Mouse (Mus musculus) liver, embryonic 12.5 days (tissue): Measurements from ENCODE around the gene Fam72a. TPM values are rescaled to one million over a fixed set of nuclear protein-coding genes. Genes with fewer than 3 reads are reported as not detected.
"Not testable (repeated sequence)": the region's sequence is repeated elsewhere in the genome, so short reads cannot be mapped to it uniquely, and the experiment has no call there.

ENCODE experiments used
- ATAC-seq: fragments of 200-750 bp; cut with Nextera tagmentation; 2 replicates; pipeline ENCODE4 v1.8.0; 2017; ENCODE audit warnings: moderate number of reproducible peaks, mild to moderate bottlenecking, moderate library complexity
- H3K27ac ChIP-seq: fragments of 300-500 bp; sonication (generic); 2 replicates; pipeline ENCODE4 v1.5.1; 2016; ENCODE audit warnings: mild to moderate bottlenecking
- H3K27me3 ChIP-seq: fragments of 300-500 bp; sonication (generic); replicated peaks from 2 replicates; pipeline ENCODE4 v1.6.1; 2016; ENCODE audit warnings: mild to moderate bottlenecking, moderate library complexity
- H3K36me3 ChIP-seq: fragments of 300-500 bp; sonication (generic); 2 replicates; pipeline ENCODE4 v1.6.1; 2016; ENCODE audit warnings: mild to moderate bottlenecking, moderate library complexity
- H3K4me1 ChIP-seq: fragments of 300-500 bp; sonication (generic); 2 replicates; pipeline ENCODE4 v1.6.1; 2016
- H3K4me2 ChIP-seq: fragments of 300-500 bp; sonication (generic); 2 replicates; pipeline ENCODE4 v1.6.1; 2016; ENCODE audit warnings: mild to moderate bottlenecking, moderate library complexity
- H3K4me3 ChIP-seq: fragments of 300-500 bp; sonication (generic); 2 replicates; pipeline ENCODE4 v1.5.1; 2016; ENCODE audit warnings: mild to moderate bottlenecking, moderate library complexity
- H3K9ac ChIP-seq: fragments of 300-500 bp; sonication (generic); 2 replicates; pipeline ENCODE4 v1.6.1; 2016; ENCODE audit warnings: mild to moderate bottlenecking, moderate library complexity
- H3K9me3 ChIP-seq: fragments of 300-500 bp; sonication (generic); replicated peaks from 2 replicates; pipeline ENCODE4 v1.6.1; 2016; ENCODE audit warnings: mild to moderate bottlenecking, moderate library complexity
- WGBS: fragments of 180-500 bp; shearing (Covaris S2); methylation state at CpG from one replicate; pipeline ENCODE4 v1.1.7; 2016; ENCODE audit not compliant: insufficient replicate concordance; 5-methylcytosine and 5-hydroxymethylcytosine counted together
- microRNA-seq: library from miRNA; unstranded; fragments of <30 nt; microRNA quantifications from one replicate; pipeline ENCODE4, GENCODE M21; 2017
- polyA plus RNA-seq: library from polyadenylated mRNA; unstranded; fragments of >200 nt; fragmentation: Nextera tagmentation; extraction: Ambion mirVana; gene quantifications from 2 replicates; pipeline ENCODE4 v1.2.1, GENCODE M21; 2016

Gene Fam72a
- polyA plus RNA-seq, 1 experiment from 2014 or later: 3.4 TPM

DNA sequence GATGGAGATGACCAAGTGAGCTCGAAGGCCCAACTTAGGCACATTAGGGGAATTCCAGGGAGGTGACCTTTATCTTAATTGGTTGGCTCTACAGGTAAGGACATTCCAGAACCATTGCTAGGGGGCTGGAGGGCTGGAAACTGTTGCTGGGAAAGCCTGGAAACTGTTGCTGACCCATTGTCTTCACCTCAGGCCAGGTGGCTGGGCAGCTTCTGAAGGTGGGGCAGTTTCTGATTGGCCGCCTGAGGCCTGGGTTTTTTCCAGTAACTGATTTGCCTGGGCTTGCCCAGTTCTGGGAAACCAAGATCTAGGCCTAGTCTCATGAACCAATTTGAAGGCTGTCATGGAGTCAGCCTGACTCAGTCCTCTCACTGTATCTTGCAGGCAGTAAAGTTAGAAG, 34.4 kb downstream of the Fam72a start:
- ATAC-seq: no peak
- WGBS: 65% methylated on average over 2 of the region's 2 CpGs
- Histone ChIP-seq H3K27ac (no peak overlapping the region), H3K4me1 (no peaks in the 10 kb centered on the region), H3K9ac (no peak overlapping the region), H3K4me3 (no peak overlapping the region), H3K9me3 (no peaks in the 10 kb centered on the region), H3K4me2 (no peak overlapping the region), H3K27me3 (peaks cover 8% of the 10 kb centered on the region; the same call in 1 of the 2 replicates), H3K36me3 (no peaks in the 10 kb centered on the region)

GRCm38 (mm10) chr1:131566056-131566455, 38.4 kb downstream of the Fam72a start:
- H3K9me3 ChIP-seq, H3K4me1 ChIP-seq, H3K27ac ChIP-seq, H3K36me3 ChIP-seq, H3K27me3 ChIP-seq, H3K9ac ChIP-seq, H3K4me3 ChIP-seq: not testable (repeated sequence)
- WGBS: 19% methylated on average over 11 of the region's 11 CpGs
- ATAC-seq: peak; percentile 67
- H3K4me2 ChIP-seq: peak overlapping the region; percentile 35

- Histone ChIP-seq H3K4me3 (no peak overlapping the region), H3K27me3 (no peaks in the 10 kb centered on the region), H3K9ac (no peak overlapping the region), H3K4me2 (no peak overlapping the region), H3K9me3 (no peaks in the 10 kb centered on the region), H3K36me3 (no peaks in the 10 kb centered on the region), H3K27ac (no peak overlapping the region), H3K4me1 (no peaks in the 10 kb centered on the region)
- ATAC-seq: no peak
- WGBS: 67% methylated on average over 6 of the region's 6 CpGs
These were observed 42.0 kb downstream of the Fam72a start for GRCm38 (mm10) chr1:131569721-131570120.

GRCm38 (mm10) chr1:131570391-131570790, 42.7 kb downstream of the Fam72a start:
- Histone ChIP-seq H3K4me3 (no peak overlapping the region), H3K9me3 (no peaks in the 10 kb centered on the region), H3K9ac (no peak overlapping the region), H3K27me3 (no peaks in the 10 kb centered on the region), H3K4me1 (no peaks in the 10 kb centered on the region), H3K27ac (no peak overlapping the region), H3K4me2 (no peak overlapping the region), H3K36me3 (no peaks in the 10 kb centered on the region)
- peak; percentile 42; the same call in 1 of the 2 replicates for ATAC-seq
- WGBS: 79% methylated on average over 4 of the region's 4 CpGs

- no peak overlapping the region for H3K4me3 ChIP-seq
- ATAC-seq: peak; percentile 87
- H3K36me3 ChIP-seq: no peaks in the 10 kb centered on the region
- no peaks in the 10 kb centered on the region for H3K9me3 ChIP-seq
- no peak overlapping the region for H3K9ac ChIP-seq
- 79% methylated on average over 14 of the region's 14 CpGs for WGBS
- H3K27me3 ChIP-seq: no peaks in the 10 kb centered on the region
- no peak overlapping the region for H3K4me2 ChIP-seq
- no peak overlapping the region for H3K27ac ChIP-seq
- H3K4me1 ChIP-seq: no peaks in the 10 kb centered on the region
These were observed 46.0 kb downstream of the Fam72a start for GRCm38 (mm10) chr1:131573721-131574120.

DNA sequence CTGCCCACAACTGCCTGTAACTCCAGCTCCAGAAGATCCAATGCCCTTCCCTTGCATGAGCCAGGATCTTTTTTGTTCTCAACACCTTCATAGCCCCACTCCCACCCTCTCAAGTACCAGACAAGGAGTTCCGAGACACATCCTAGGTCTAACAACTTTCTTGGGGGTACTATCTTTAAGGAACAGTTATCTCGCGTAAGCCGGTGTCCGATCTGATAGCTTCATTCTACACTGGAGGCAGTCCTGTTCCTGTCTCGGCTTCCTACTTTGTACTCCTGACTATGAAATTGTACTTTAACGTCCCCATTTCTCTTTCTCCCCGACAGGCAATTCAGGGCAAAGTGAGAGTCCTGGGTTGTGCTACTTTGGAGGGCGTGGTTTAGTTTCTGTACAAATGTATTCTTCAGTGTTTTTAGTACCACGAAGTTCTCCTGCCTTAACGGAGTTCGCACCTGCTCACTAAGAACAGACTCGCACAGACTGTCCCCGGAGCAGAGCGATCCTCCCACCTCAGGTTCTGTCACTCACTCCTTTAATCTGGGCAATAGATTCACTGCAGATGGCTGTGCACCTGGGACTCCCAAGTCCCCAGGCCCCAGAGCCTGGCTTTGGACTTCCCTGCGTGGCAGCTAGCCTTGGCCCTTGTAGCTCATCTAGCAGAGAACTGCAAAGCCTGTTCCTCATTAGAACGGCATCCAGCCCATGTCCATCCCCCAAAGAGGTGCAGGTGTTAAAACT, 51.4 kb downstream of the Fam72a start:
- Histone ChIP-seq H3K9me3 (no peaks in the 10 kb centered on the region), H3K27me3 (no peaks in the 10 kb centered on the region), H3K36me3 (no peaks in the 10 kb centered on the region), H3K9ac (no peak overlapping the region), H3K4me1 (no peaks in the 10 kb centered on the region), H3K4me2 (no peak overlapping the region), H3K27ac (no peak overlapping the region), H3K4me3 (no peak overlapping the region)
- 65% methylated on average over 17 of the region's 17 CpGs for WGBS
- no peak for ATAC-seq

DNA sequence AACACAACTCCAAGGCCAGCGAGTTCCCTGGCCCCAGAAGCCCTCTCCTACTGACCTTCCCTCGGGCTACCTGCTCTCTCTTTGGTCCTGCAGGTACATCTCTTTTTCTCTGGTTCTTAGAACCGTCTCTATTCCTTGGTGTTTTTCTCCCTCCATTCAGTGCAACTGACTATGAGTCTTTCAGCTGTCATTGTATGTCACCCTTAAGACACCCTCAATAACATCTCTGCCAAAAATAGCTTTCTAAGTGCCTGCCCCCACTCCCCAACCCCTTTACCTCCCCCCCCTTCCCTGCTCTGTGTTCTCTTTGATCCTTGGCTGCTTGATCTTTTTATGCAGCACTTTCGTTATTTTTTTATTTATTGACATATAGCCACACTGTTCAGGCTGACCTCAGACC, 52.7 kb downstream of the Fam72a start:
- 40% methylated on average over 4 of the region's 4 CpGs for WGBS
- no peak overlapping the region for H3K27ac ChIP-seq

GRCm38 (mm10) chr1:131583598-131583997, 55.9 kb downstream of the Fam72a start:
- no peak for ATAC-seq
- H3K4me2 ChIP-seq: no peak overlapping the region
- WGBS: 51% methylated on average over 3 of the region's 3 CpGs
- H3K4me1 ChIP-seq: no peaks in the 10 kb centered on the region
- H3K9me3 ChIP-seq: no peaks in the 10 kb centered on the region
- H3K27me3 ChIP-seq: no peaks in the 10 kb centered on the region
- no peaks in the 10 kb centered on the region for H3K36me3 ChIP-seq
- no peak overlapping the region for H3K4me3 ChIP-seq
- H3K27ac ChIP-seq: no peak overlapping the region
- H3K9ac ChIP-seq: no peak overlapping the region

More for the DNA sequence above, 52.7 kb downstream of the Fam72a start:
- no peak for ATAC-seq
- Histone ChIP-seq H3K4me2 (no peak overlapping the region), H3K27me3 (no peaks in the 10 kb centered on the region), H3K9ac (no peak overlapping the region), H3K9me3 (no peaks in the 10 kb centered on the region), H3K36me3 (no peaks in the 10 kb centered on the region), H3K4me3 (no peak overlapping the region), H3K4me1 (no peaks in the 10 kb centered on the region)

DNA sequence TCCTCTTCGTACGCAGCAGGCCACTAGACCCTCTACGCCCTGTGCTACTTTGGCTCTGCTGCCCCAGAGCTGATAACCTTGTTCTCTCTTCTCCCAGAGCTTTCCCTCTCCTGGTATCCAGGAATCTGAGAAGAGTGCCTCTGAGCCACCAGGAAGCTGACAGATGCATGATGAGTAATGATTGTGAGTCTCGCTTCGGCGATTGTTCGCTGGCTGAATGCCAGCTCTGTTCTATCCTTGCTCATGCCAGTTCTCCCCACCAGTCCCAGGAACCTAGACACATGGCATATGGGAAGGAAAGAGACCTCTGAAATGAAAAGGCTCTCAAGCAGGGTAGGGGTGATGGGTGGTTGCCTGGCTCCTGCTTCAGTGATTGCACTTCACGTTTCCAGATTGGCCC, 59.1 kb downstream of the Fam72a start:
- Histone ChIP-seq H3K9ac (no peak overlapping the region), H3K9me3 (no peaks in the 10 kb centered on the region), H3K4me3 (no peak overlapping the region), H3K27ac (no peak overlapping the region), H3K27me3 (no peaks in the 10 kb centered on the region), H3K4me2 (no peak overlapping the region), H3K4me1 (no peaks in the 10 kb centered on the region), H3K36me3 (no peaks in the 10 kb centered on the region)
- 70% methylated on average over 8 of the region's 8 CpGs for WGBS
- ATAC-seq: no peak

Small RNA genes lying within 50 kb of the gene (microRNA-seq; reads per million reads assigned to microRNA genes)
- not detected for gene Gm24273

Other genes with a start within 250 kb of the Fam72a start
- gene Ikbke, start 248.3 kb upstream of the Fam72a start, polyA plus RNA-seq: 4.5 and 4.8 TPM in 2 replicates
- 5.8 and 7.8 TPM in 2 replicates for gene Srgap2, start 551 bp upstream of the Fam72a start, polyA plus RNA-seq
- gene Avpr1b, start 71.3 kb downstream of the Fam72a start, polyA plus RNA-seq: not detected in 2 replicates
- gene Ctse, start 110.4 kb downstream of the Fam72a start, polyA plus RNA-seq: 12.6 TPM in 2 replicates
- gene Rab7b, start 160.8 kb downstream of the Fam72a start, polyA plus RNA-seq: 0.69 and 0.79 TPM in 2 replicates
- not detected in 2 replicates for gene Slc26a9, start 216.1 kb downstream of the Fam72a start, polyA plus RNA-seq